Comparison of ENCODE assay signal across 20 mouse cellular contexts in the genomic region with DNA sequence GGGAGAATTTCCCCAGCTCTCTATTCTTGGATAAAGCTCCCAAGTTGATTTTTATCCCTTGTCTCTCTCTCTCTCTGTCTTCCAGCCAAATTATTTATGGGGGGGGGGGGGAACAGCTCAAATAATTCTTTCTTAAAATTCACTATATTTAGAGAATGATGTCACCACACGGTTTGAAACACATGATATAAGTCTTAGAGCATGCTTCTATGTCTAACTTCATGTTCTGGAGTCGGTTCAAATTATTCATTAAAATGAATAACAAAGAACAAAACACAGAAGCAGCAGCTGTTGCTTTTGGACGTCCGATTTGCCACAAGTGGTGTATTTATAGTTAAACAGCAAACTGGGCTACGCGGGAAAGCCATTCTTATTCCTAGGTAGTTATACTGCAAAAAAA.
DNase-seq lines count a peak whose midpoint lies in the region; ATAC-seq and TF ChIP-seq lines count a peak whose summit lies in the region.
"Had no signal": no experiment of that assay in that cellular context is flagged by ENCODE, and none has a peak within 500 bp of the region (broad histone marks: within the 10 kb centered on the region; RNA-seq: fewer than 3 reads in every experiment).

No protein-coding gene starts in this region.

- 69% methylated on average over 6 of the region's 6 CpGs for WGBS in forebrain, embryonic 13.5 days
- WGBS in forebrain, embryonic 12.5 days, result 67% methylated on average over 6 of the region's 6 CpGs
- 56% methylated on average over 6 of the region's 6 CpGs for WGBS in heart, embryonic 13.5 days
- whole genome bisulfite sequencing in limb, embryonic 15.5 days, result 59% methylated on average over 6 of the region's 6 CpGs

- no peak overlapping the region for H3K4me3 ChIP-seq in forebrain, embryonic 13.5 days
- no peak overlapping the region for H3K4me3 ChIP-seq in forebrain, embryonic 12.5 days (replicated peaks)
- no peak overlapping the region for H3K4me3 ChIP-seq in heart, embryonic 13.5 days
- H3K4me3 ChIP-seq in layer of hippocampus, adult 2 months, result no peak overlapping the region
- no peak overlapping the region for H3K4me3 ChIP-seq in limb, embryonic 15.5 days
- H3K4me3 ChIP-seq: embryonic facial prominence, embryonic 13.5 days; midbrain, embryonic 12.5 days had no signal

- H3K9ac ChIP-seq in forebrain, embryonic 13.5 days, result no peak overlapping the region
- H3K9ac ChIP-seq in forebrain, embryonic 12.5 days, result no peak overlapping the region
- H3K9ac ChIP-seq in heart, embryonic 13.5 days, result peak overlapping the region; percentile 5
- H3K9ac ChIP-seq in limb, embryonic 15.5 days, result no peak overlapping the region
- H3K9ac ChIP-seq: embryonic facial prominence, embryonic 13.5 days; liver, postnatal 0 days; midbrain, embryonic 12.5 days had no signal

- H3K4me2 ChIP-seq in forebrain, embryonic 13.5 days, result no peak overlapping the region
- H3K4me2 ChIP-seq in forebrain, embryonic 12.5 days, result no peak overlapping the region
- H3K4me2 ChIP-seq in heart, embryonic 13.5 days, result 0 out of 2 replicates have a peak overlapping the region, but pooled peaks have one; percentile 40
- H3K4me2 ChIP-seq in limb, embryonic 15.5 days, result no peak overlapping the region
- H3K4me2 ChIP-seq: embryonic facial prominence, embryonic 13.5 days; liver, embryonic 11.5 days; midbrain, embryonic 12.5 days had no signal

- H3K36me3 ChIP-seq in forebrain, embryonic 13.5 days (ENCODE audit: poor library complexity, severe bottlenecking), result no peaks in the 10 kb centered on the region
- H3K36me3 ChIP-seq in forebrain, embryonic 12.5 days (replicated peaks), result no peaks in the 10 kb centered on the region
- peaks cover 9% of the 10 kb centered on the region for H3K36me3 ChIP-seq in heart, embryonic 13.5 days
- H3K36me3 ChIP-seq in limb, embryonic 15.5 days, result no peaks in the 10 kb centered on the region
- H3K36me3 ChIP-seq: embryonic facial prominence, embryonic 13.5 days; midbrain, embryonic 12.5 days had no signal

- peak overlapping the region; percentile 19; the same call in 1 of the 2 replicates for H3K27ac ChIP-seq in forebrain, embryonic 13.5 days
- no peak overlapping the region for H3K27ac ChIP-seq in forebrain, embryonic 12.5 days
- peak overlapping the region; percentile 97 for H3K27ac ChIP-seq in heart, embryonic 13.5 days (replicated peaks)
- H3K27ac ChIP-seq in layer of hippocampus, adult 2 months, result peak overlapping the region; percentile 15; the same call in 1 of the 2 replicates
- peak overlapping the region; percentile 47; the same call in 1 of the 2 replicates for H3K27ac ChIP-seq in limb, embryonic 15.5 days
- H3K27ac ChIP-seq: embryonic facial prominence, embryonic 13.5 days; midbrain, embryonic 12.5 days had no signal

- no peak for DNase-seq in heart, postnatal 4 days
- DNase-seq in layer of hippocampus, adult 2 months (ENCODE audit: low spot score in 2 of 2), result no peak
- no peak for DNase-seq in layer of hippocampus, postnatal 10 days (ENCODE audit: low spot score in 2 of 2)
- no peak for DNase-seq in urinary bladder, postnatal 4 days (ENCODE audit: low spot score in 2 of 2)
- DNase-seq: adrenal gland, postnatal 14 days; cerebellum, adult 2 months; cerebellum, postnatal 25 days; kidney, adult 9 months; kidney, postnatal 25 days; liver, postnatal 0 days; lung, postnatal 14 days; thymus, postnatal 14 days had no signal

- H3K9me3 ChIP-seq in forebrain, embryonic 13.5 days (replicated peaks), result no peaks in the 10 kb centered on the region
- H3K9me3 ChIP-seq in forebrain, embryonic 12.5 days, result no peaks in the 10 kb centered on the region
- no peaks in the 10 kb centered on the region for H3K9me3 ChIP-seq in heart, embryonic 13.5 days
- no peaks in the 10 kb centered on the region for H3K9me3 ChIP-seq in limb, embryonic 15.5 days
- H3K9me3 ChIP-seq: embryonic facial prominence, embryonic 13.5 days; midbrain, embryonic 12.5 days had no signal

- no peak for ATAC-seq in forebrain, embryonic 13.5 days
- ATAC-seq in forebrain, embryonic 12.5 days (ENCODE audit: low FRiP score), result no peak
- no peak for ATAC-seq in heart, embryonic 13.5 days (ENCODE audit: extremely low read depth, insufficient number of reproducible peaks, low FRiP score, low TSS enrichment)
- no peak for ATAC-seq in limb, embryonic 15.5 days (ENCODE audit: insufficient number of reproducible peaks, low FRiP score, low TSS enrichment, low read depth)
- ATAC-seq: intestine, embryonic 16.5 days; liver, postnatal 0 days had no signal

- H3K27me3 ChIP-seq in forebrain, embryonic 13.5 days, result no peaks in the 10 kb centered on the region
- no peaks in the 10 kb centered on the region for H3K27me3 ChIP-seq in forebrain, embryonic 12.5 days
- no peaks in the 10 kb centered on the region for H3K27me3 ChIP-seq in heart, embryonic 13.5 days (replicated peaks)
- H3K27me3 ChIP-seq in limb, embryonic 15.5 days, result no peaks in the 10 kb centered on the region
- H3K27me3 ChIP-seq: embryonic facial prominence, embryonic 13.5 days; midbrain, embryonic 12.5 days had no signal

- H3K4me1 ChIP-seq in forebrain, embryonic 13.5 days, result peaks cover 24% of the 10 kb centered on the region
- H3K4me1 ChIP-seq in forebrain, embryonic 12.5 days, result peaks cover 17% of the 10 kb centered on the region
- H3K4me1 ChIP-seq in heart, embryonic 13.5 days, result peaks cover 94% of the 10 kb centered on the region
- peaks cover 37% of the 10 kb centered on the region for H3K4me1 ChIP-seq in limb, embryonic 15.5 days

- no peak for TF ChIP-seq CTCF in layer of hippocampus, adult 2 months (conservative IDR thresholded peaks at IDR 0.05)
